Mouse (Mus musculus) layer of hippocampus, adult 11-12 months (tissue): ENCODE measurements around the gene Tmem268.

Source experiments
- DNase-seq: peaks from one replicate; pipeline ENCODE4 v3.0.0; 2022; ENCODE audit warnings: low spot score

The Tmem268 gene

GRCm38 (mm10) chr4:63600786-63601185 lies 42.2 kb downstream of the Tmem268 start:
- DNase-seq = no peak

GRCm38 (mm10) chr4:63601263-63601662 lies 42.7 kb downstream of the Tmem268 start:
- no peak for DNase-seq

- DNase-seq = no peak
These were observed 46.4 kb downstream of the Tmem268 start, which contains the start of gene Gm11213 for GRCm38 (mm10) chr4:63604945-63605344. TSS of gene Gm11213 (minus strand) at chr4:63605261.

GRCm38 (mm10) chr4:63605545-63605944 lies 47.0 kb downstream of the Tmem268 start:
- no peak for DNase-seq

GRCm38 (mm10) chr4:63605968-63606367 lies 47.4 kb downstream of the Tmem268 start:
- no peak for DNase-seq

- DNase-seq = no peak
These were observed 49.8 kb downstream of the Tmem268 start for GRCm38 (mm10) chr4:63608391-63608790.

GRCm38 (mm10) chr4:63621861-63622260 lies 63.3 kb downstream of the Tmem268 start:
- no peak for DNase-seq

GRCm38 (mm10) chr4:63622378-63622835 lies 63.8 kb downstream of the Tmem268 start, which contains the start of gene Tex48:
TSS of gene Tex48 (minus strand) at chr4:63622428.
- DNase-seq = no peak

GRCm38 (mm10) chr4:63625563-63626080 lies 67.0 kb downstream of the Tmem268 start:
- no peak for DNase-seq

- DNase-seq = no peak
These were observed 68.5 kb downstream of the Tmem268 start for GRCm38 (mm10) chr4:63627111-63627510.

- no peak for DNase-seq
These were observed 74.6 kb downstream of the Tmem268 start for GRCm38 (mm10) chr4:63633181-63633580.
